Comparison of ENCODE assay signal across 8 mouse cellular contexts in the genomic region with DNA sequence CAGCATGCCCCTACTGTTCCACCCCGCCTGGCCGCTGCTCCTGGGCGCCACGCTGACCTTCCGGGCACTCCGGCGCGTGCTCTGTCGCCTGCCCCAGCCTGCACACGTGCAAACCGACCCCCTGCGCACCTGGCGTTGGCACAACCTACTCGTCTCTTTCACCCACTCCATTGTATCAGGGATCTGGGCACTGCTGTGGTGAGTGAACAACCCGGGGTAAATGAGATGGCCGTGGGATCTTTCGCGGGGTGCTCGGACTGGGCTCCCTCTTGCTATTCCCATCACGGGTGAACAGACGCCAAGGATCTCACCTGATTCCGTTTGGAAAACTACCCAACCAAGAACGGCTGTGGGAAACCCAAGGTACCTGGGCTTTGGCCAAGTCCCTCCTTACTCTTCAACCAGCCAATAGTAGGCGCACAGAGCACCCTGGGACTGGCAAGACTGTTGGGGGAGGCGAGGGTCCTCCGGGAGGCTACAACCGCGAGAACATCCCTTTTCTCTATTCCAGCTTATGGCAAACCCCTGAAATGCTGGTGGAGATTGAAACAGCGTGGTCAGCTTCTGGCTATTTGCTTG. TPM values are rescaled to one million over a fixed set of nuclear protein-coding genes. Genes with fewer than 3 reads are reported as not detected.
DNase-seq lines count a peak whose midpoint lies in the region; ATAC-seq lines count a peak whose summit lies in the region.

No protein-coding gene starts in this region.

- peak overlapping the region; percentile 77 for H3K9ac ChIP-seq in embryonic facial prominence, embryonic 13.5 days

- peak overlapping the region; percentile 62 for H3K4me3 ChIP-seq in embryonic facial prominence, embryonic 13.5 days
- peak overlapping the region; percentile 62 for H3K4me3 ChIP-seq in hindbrain, embryonic 10.5 days

- no peak; the same call in 1 of the 2 replicates for ATAC-seq in embryonic facial prominence, embryonic 13.5 days (ENCODE audit: insufficient number of reproducible peaks, insufficient read depth, low FRiP score, low TSS enrichment, low read depth)
- ATAC-seq in megakaryocyte progenitor cell, adult 5-6 weeks (replicated peaks; ENCODE audit: poor library complexity) = peak; percentile 9; the same call in 1 of the 2 replicates

- H3K4me1 ChIP-seq in embryonic facial prominence, embryonic 13.5 days = peaks cover 52% of the 10 kb centered on the region
- peaks cover 66% of the 10 kb centered on the region for H3K4me1 ChIP-seq in hindbrain, embryonic 10.5 days (replicated peaks)

- H3K4me2 ChIP-seq in embryonic facial prominence, embryonic 13.5 days = peak overlapping the region; percentile 77

- peaks cover 32% of the 10 kb centered on the region for H3K36me3 ChIP-seq in embryonic facial prominence, embryonic 13.5 days
- peaks cover 42% of the 10 kb centered on the region for H3K36me3 ChIP-seq in hindbrain, embryonic 10.5 days

- peak; percentile 65 for DNase-seq in cerebellum, adult 11-12 months
- DNase-seq in cerebellum, adult 11 months = no peak
- peak; percentile 90 for DNase-seq in NIH3T3 (ENCODE audit: low read depth)
- peak; percentile 58 for DNase-seq in hindbrain, embryonic 10.5 days (ENCODE audit: low spot score)
- DNase-seq in layer of hippocampus, postnatal 36 days = peak; percentile 44 to 55
- DNase-seq in testis, postnatal 10 days (ENCODE audit: low spot score) = peak; percentile 84

- no peaks in the 10 kb centered on the region for H3K27me3 ChIP-seq in embryonic facial prominence, embryonic 13.5 days
- no peaks in the 10 kb centered on the region for H3K27me3 ChIP-seq in hindbrain, embryonic 10.5 days (ENCODE audit: insufficient read depth, poor library complexity, severe bottlenecking)

- H3K27ac ChIP-seq in embryonic facial prominence, embryonic 13.5 days = peak overlapping the region; percentile 96
- H3K27ac ChIP-seq in hindbrain, embryonic 10.5 days = peak overlapping the region; percentile 93

- under 1% methylated on average over 29 of the region's 29 CpGs for WGBS in embryonic facial prominence, embryonic 13.5 days
- WGBS in hindbrain, embryonic 10.5 days = under 1% methylated on average over 29 of the region's 29 CpGs

- no peaks in the 10 kb centered on the region for H3K9me3 ChIP-seq in embryonic facial prominence, embryonic 13.5 days
- no peaks in the 10 kb centered on the region for H3K9me3 ChIP-seq in hindbrain, embryonic 10.5 days

RNA-seq across cellular contexts. Expression of gene Tlcd1, which starts 2.4 kb away (rescaled TPM):
- polyA plus RNA-seq in embryonic facial prominence, embryonic 13.5 days (2015; fragmentation: Nextera tagmentation; extraction: Ambion mirVana) = 15.4 and 17.2 TPM in 2 replicates
- 7.0 and 8.9 TPM in 2 replicates for polyA plus RNA-seq in hindbrain, embryonic 10.5 days (2016; fragmentation: Nextera tagmentation; extraction: Ambion mirVana)
- 10 to 100 TPM; 22.3 to 24.0 TPM for total RNA-seq in layer of hippocampus, postnatal 36 days (2021)
- 4.0 and 6.3 TPM in 2 replicates for total RNA-seq in megakaryocyte progenitor cell, adult 5-6 weeks (2015)
- 3.5 TPM in 2 replicates for total RNA-seq in megakaryocyte progenitor cell, adult 5-6 weeks (2017)

RNA-seq across cellular contexts. Expression of gene Nek8, which starts 2.5 kb away (rescaled TPM):
- 17.4 and 18.1 TPM in 2 replicates for polyA plus RNA-seq in embryonic facial prominence, embryonic 13.5 days (2015; fragmentation: Nextera tagmentation; extraction: Ambion mirVana)
- 11.3 and 12.1 TPM in 2 replicates for polyA plus RNA-seq in hindbrain, embryonic 10.5 days (2016; fragmentation: Nextera tagmentation; extraction: Ambion mirVana)
- total RNA-seq in layer of hippocampus, postnatal 36 days (2021) = 1 to 10 TPM; 2.4 to 2.5 TPM
- total RNA-seq in megakaryocyte progenitor cell, adult 5-6 weeks (2015) = 4.4 and 7.8 TPM in 2 replicates
- total RNA-seq in megakaryocyte progenitor cell, adult 5-6 weeks (2017) = 3.4 and 6.0 TPM in 2 replicates

RNA-seq across cellular contexts. Expression of gene Rpl23a, which starts 4.4 kb away (rescaled TPM):
- 1,597 and 1,678 TPM in 2 replicates for polyA plus RNA-seq in embryonic facial prominence, embryonic 13.5 days (2015; fragmentation: Nextera tagmentation; extraction: Ambion mirVana)
- polyA plus RNA-seq in hindbrain, embryonic 10.5 days (2016; fragmentation: Nextera tagmentation; extraction: Ambion mirVana) = 1,007 and 1,099 TPM in 2 replicates
- 100 to 1,000 TPM; 714 to 715 TPM for total RNA-seq in layer of hippocampus, postnatal 36 days (2021)
- 3,991 and 4,341 TPM in 2 replicates for total RNA-seq in megakaryocyte progenitor cell, adult 5-6 weeks (2015)
- total RNA-seq in megakaryocyte progenitor cell, adult 5-6 weeks (2017) = 2,958 and 3,443 TPM in 2 replicates

RNA-seq across cellular contexts. Expression of gene Rab34, which starts 9.3 kb away (rescaled TPM):
- 172 and 188 TPM in 2 replicates for polyA plus RNA-seq in embryonic facial prominence, embryonic 13.5 days (2015; fragmentation: Nextera tagmentation; extraction: Ambion mirVana)
- polyA plus RNA-seq in hindbrain, embryonic 10.5 days (2016; fragmentation: Nextera tagmentation; extraction: Ambion mirVana) = 71.8 and 80.5 TPM in 2 replicates
- total RNA-seq in layer of hippocampus, postnatal 36 days (2021) = 10 to 100 TPM; 26.8 to 28.5 TPM
- total RNA-seq in megakaryocyte progenitor cell, adult 5-6 weeks (2015) = 1.3 and 1.5 TPM in 2 replicates
- total RNA-seq in megakaryocyte progenitor cell, adult 5-6 weeks (2017) = 1.3 and 2.4 TPM in 2 replicates

RNA-seq across cellular contexts. Expression of gene Traf4, which starts 13.6 kb away (rescaled TPM):
- polyA plus RNA-seq in embryonic facial prominence, embryonic 13.5 days (2015; fragmentation: Nextera tagmentation; extraction: Ambion mirVana) = 91.5 and 103 TPM in 2 replicates
- 124 and 163 TPM in 2 replicates for polyA plus RNA-seq in hindbrain, embryonic 10.5 days (2016; fragmentation: Nextera tagmentation; extraction: Ambion mirVana)
- total RNA-seq in layer of hippocampus, postnatal 36 days (2021) = 10 to 100 TPM; 10.9 to 15.0 TPM
- 4.7 TPM in 2 replicates for total RNA-seq in megakaryocyte progenitor cell, adult 5-6 weeks (2015)
- total RNA-seq in megakaryocyte progenitor cell, adult 5-6 weeks (2017) = 2.5 and 3.2 TPM in 2 replicates

Comparison
In these comparisons a context has a peak if more than half of its experiments do, and no peak if none do; other contexts are left out.
1. RNA of gene Rpl23a, which starts 4.4 kb away (total RNA-seq): 2,958 to 4,341 TPM in megakaryocyte progenitor cell, adult 5-6 weeks; 714 to 715 TPM in layer of hippocampus, postnatal 36 days; every median in the first group is over 4 times any median in the second.